Mouse (Mus musculus) forelimb bud, embryonic 11.5 days (tissue): Measurements from ENCODE around the gene Hprt.

Experiments
- DNase-seq: peaks from one replicate; pipeline ENCODE4 v3.0.0-alpha.2; 2012; ENCODE audit warnings: low read depth, low spot score

Hprt gene

DNA sequence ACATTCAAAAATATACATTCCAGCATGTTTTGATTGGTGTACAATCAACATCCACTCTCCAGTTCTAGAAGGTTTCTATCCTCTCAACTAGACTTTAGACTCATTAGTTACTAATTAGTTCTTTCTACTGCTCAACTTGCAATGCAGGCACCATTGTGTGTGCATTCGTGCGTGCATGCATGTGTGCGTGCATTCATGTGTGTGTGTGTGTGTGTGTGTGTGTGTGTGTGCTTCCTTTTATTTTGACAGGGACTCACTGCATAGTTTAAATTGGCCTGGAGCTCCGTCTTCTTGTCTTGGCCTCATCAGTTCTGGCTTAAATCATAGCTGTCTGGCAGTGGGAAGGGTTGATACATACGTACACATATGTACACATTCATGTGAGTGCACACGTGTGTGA lies 53.1 kb downstream of the Hprt start:
- no peak for DNase-seq

DNA sequence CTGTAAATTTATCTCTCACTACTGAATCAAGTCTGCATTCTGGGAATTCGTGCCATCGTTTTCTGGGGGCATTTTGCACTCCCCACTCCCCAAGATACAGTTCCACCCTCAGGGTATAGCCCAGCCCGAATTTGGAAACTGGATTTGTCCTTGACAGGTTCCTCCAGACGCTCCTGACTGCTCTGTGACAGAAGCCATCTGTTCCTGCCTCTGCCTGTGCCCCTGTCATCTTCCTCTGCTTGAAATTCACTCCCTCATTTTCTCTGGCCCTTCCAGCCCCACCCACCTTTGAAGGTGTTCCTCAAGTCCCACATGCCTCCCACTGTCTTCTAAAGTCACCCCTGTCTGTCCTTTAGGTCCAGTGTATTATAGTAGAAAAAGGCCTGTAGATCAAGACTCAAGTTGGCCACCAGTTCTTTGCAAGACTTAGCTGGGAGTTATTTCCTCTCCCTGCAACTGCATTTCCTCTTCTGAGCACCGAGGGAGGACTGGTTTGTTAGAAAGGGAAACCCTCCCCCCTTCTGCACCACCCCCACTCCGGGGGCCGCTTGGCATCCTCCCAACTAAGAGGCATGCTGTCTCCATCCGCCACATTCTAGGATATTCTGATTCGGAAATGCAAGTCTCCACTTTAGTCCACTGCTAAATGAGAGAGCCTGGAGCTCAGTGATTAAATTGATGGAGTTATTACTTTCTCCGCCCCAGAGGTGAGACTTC lies 57.4 kb downstream of the Hprt start:
- no peak for DNase-seq

DNA sequence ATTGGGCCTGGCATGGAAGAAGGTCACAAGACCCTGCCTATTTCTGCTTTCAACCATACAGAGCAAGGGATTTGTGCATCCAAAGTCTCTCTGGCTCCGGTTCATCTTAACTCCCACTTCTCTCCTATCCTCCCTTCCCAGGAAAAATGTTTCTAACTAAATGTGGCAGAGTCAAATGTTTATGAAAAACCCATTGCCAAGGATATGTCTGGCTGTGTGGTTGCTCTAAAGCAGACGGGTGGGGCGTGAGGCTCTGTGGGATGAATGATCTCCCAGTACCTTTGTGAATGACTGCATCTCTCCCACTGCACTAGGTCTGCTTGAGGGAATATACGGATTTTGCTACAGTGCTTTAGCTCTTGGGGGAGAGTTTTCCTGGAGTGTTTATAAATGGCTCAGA lies 58.1 kb downstream of the Hprt start:
- DNase-seq: no peak

DNA sequence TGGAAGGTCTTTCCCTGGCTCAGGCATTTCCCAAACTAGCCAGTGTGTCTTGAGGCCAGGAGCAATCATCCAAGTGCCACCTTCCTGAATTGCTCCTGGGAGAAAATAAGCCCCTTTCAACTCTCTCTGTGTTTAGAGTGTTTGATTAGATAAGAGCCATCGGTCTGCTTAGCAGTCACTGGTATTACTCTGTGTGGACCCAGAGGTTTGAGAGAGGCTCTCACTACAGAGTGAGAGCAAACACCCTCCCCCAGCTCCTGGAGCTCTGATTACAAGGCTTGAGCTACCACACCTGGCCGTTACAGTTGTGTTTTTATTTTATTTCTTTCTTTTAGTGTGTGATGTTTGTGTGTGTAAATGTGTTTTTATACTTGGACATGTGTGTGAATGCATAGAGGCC lies 59.0 kb downstream of the Hprt start:
- DNase-seq: no peak

DNA sequence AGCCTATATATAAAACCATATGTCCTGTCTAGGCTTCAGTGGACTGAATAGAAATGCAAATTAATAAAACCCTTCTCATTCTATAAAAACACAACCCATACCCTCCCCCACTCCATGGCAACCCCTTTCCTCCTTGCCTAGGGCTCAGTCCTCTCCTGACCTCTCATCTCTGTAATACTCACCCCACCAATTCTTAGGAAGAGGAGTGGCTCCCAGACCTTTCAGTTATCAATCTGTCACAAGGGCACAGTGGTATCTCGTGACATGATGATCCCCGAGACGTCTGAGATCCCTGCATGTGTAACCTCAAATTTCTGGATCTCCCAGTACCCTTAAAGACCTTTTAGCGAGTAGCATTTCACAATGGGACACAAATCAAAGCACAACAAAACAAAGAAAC lies 61.3 kb downstream of the Hprt start:
- DNase-seq: no peak

DNA sequence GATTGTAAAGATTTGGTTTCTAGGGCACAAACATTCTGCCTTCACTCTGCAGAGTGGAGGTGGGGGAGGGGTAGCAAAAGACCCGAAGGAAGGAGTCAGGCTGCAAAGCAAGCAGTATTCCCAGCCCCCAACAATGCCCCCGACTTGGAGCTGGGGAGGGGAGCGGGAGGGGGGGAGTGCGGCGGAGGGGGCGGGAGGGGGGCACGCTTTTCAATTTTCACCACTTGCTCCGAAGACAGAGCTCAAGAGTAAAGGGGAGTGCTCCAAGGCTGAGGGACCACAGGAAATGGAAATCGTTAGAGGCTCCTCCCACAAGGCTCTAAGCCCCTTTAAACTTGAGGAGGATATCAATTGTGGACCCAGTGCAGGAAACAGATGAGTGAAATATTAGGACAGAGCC lies 62.4 kb downstream of the Hprt start:
- DNase-seq: peak; percentile 59

DNA sequence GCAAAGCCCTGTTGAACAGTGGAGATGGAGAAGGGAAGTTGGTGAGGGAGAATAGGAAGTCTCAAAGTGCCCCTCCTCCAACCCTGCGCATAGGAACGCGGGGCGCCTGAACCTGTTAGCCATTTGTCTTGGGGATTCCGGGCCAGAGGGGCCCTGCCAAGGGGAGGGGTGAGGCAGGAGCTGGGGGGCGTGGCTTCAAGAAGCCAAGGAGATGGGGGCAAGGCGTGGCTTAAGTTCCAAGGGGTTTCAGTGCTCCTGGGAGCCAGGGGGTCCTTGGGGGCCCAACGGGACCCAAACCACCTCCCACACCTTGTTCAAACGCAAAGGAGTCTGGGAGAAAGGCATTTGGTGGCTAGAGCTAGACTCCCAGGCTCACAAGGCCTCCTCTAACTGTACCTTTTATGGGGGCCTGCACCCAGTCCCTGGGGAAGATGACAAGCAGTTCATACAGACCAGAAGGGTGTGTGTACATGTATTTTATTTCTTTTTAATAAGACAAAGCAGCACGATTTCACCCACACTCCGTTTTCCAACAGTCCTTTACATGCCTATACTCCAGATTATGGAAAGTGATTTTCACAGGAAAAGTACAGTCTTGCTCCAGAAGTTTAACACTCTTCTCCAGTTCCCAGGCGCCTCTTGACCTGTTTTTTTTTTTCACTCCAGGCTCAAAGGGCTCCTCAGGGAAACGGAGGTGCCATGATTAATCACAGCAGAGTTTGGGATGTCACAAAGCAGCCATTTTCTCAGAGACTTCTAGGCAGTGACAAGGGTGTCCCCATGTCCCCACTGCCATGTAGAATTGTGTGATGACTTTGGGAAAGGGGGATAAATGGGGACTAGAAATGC lies 64.9 kb downstream of the Hprt start:
- DNase-seq: peak; percentile 86

DNA sequence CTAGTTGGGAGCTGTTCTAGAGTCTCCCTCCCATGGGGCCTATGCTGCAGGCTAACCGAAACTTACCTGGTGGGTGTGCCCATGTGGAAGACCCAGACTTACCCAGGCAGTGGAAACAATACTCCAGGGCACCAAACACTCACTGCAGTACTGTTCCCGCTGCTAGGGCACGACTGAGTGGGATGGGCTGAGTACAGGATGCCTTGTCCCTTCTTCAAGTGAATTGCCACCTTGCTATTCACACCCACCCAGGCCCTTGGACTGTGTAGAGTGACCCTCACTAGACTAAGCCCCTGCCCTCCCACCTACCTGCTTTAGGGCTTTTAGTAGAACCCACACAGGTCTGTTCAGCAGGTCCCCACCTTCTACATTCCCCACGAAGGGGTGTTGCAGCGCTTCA lies 65.9 kb downstream of the Hprt start:
- no peak for DNase-seq

DNA sequence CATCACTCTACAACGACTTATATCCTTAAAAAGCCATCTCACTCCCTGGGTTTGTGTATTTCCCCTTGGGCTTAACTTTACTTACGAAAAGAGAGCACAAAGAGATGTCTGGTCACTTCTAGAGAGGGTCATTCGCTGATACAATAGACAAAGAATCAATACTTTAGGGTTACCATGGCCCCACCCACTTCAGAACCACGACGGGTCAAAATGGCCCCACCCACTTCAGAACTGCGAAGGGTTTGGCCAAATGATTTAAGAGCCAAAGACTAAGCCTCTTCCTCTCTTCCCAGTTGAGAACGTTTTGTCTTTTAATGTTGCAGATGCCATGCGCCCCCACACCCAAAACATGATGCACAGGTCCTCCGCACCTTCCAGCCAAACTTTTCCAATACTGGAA lies 67.8 kb downstream of the Hprt start:
- DNase-seq: no peak

DNA sequence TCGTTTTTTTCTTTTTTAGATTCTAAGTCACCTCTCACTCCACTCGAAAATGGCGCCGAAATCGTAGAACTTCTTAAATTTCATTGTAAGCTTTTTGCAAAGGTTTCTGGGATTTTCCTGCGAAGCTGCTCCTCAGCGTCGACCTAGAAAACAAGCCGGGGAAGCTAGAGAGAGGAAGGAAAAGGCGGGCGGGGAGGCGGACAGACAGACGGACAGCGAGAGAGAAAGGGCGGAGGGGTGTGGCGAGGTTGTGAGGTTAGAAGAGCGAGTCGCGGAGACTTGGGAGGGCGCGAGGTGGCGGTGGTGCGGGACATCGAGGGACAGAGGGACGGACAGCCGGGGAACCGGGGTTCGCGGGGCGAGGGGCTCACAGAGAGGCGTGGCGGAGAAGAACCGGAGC lies 68.7 kb downstream of the Hprt start:
- no peak for DNase-seq

DNA sequence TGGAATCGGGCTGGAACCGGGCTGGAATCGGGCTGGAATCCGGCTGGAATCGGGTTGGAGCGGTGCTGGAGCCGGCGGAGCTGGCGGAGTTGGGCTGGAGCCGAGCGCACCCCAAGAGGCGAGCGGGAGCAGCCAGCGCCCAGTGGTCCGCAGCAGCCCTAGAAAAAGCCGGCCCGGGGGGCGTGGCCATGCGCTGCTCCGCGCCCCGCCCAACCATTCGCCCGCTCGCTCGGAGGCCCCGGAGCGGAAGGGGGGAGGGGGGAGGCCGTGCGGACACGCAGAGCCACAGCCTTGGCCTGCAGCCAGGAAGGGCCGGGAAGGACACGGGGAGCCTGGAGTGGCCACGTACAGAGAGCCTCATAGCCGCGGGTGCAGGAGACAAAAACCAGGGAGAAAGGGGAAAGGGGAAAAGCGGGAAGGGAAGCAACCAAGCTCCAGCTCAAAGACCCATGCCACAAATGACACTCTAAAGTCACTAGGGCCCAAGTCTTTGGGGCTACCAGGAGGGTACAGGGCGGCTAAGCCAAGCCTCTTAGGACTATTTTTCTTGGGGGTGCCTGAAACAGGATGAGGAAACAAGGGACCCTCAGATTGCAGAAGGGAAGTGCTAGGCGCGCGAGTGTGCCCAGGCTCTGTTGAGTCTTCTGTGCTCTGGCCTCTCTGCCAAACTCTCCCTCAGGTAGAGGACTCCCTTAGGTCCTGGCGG lies 69.3 kb downstream of the Hprt start:
- peak; percentile 81 for DNase-seq

DNA sequence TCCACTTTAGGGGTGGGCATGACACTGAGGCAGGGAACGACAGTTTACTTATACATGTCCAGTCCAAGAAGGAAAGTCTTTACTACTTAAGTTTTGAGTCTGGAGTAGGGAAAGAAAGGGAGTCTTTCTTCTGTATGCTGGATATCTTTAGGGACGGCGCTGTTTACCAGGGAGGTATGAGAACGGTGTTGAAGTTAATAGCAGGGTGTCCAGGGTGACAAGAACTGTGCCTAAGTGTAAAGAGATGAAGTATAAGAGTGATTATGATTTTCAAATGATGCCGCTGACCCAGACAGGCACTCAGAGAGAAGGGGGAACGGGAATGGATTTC lies 69.8 kb downstream of the Hprt start:
- DNase-seq: no peak

DNA sequence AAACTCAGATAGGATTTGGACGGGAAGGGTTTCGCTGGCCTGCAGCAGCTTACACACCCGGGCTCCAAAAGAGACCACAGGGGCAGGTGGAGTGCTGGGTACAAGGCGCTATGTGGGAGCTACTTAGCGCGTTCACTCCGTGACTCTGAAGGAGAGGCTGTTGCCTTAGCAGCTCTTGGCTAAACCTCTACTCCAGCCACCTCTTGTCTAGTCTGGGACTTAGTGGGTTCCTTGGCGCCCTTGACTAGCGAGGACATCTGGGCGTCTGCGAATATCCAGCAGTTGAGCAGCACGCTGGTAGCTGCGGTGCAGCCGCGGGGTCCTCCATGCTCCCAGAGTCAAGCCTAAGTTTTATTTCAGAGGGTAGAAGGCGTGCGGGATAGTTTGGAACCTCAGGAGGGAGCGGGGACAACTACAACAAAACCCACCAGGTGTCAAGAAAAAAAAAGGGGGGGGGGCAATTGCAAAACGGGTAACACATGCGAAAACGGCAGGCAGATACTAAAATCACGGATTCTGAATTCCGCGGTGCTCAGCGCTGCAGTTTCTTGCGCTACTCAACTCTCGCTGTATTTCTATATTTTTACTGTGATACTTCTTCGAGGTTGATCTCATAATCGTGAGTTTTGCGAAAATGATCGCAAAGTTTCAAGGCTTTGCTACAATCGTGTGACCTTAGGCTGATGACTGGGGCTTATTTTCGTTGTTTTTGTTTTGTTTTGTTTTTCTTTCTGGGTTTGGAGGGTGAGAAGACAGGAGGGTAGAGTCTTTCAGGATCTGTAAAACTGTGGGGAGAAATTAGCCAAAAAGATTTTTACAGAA lies 70.7 kb downstream of the Hprt start:
- DNase-seq: no peak

DNA sequence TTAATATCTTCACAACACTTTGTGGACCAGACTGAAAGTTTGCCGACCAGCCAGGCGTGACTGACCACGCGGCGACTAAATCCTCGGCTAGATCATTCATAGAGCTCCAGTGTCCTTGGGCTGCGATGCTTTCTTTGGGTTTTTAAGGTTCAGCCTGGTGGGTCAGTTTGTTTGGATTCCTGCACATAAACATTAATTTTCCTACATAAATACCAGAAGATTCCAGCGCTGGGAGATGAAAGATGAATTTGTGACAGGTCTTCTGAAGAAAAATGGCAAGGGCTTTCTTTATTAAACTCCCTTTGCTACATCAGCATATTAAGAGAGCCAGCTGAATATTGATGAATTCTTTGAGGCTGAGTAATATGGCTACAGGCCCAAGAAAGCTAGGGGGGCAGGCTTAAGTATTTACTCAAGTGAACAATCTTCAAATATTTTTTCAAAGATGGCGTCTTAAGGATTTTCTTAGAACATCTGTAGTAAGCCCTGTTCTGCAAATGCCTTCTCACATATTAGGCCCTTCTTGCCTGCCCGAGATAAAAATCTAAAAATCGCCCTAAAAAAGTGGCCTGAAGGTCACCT lies 71.6 kb downstream of the Hprt start:
- no peak for DNase-seq

DNA sequence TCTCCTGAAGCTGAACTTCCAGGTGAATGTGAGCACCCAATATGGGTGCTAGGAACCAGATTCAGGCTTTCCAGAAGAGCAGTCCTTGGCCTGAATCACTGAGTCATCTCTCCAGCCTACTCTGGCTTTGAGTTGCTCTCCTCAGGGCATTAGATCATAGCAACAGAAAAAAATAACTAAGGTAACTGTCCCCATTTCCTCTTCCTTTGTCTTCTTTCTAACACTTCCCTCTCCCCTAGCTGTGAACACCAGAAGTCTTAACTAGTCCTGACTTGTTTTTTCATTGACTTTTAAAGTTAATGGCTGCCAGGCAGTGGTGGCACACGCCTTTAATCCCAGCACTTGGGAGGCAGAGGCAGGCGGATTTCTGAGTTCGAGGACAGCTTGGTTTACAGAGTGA lies 76.5 kb downstream of the Hprt start:
- no peak for DNase-seq
